Mouse (Mus musculus) activated CD4-positive, CD25-positive, alpha-beta regulatory T cell, adult 4 months (primary cell): ENCODE data around the gene Hoxd9. TPM values are rescaled to one million over a fixed set of nuclear protein-coding genes. Genes with fewer than 3 reads are reported as not detected.
A peak's percentile ranks its signal among the peaks of the same experiment; 100 is the strongest.

Experiments used
- ATAC-seq: one replicate; pipeline ENCODE4 v1.8.0; 2017
- polyA plus RNA-seq, 2 experiments: library from polyadenylated mRNA; unstranded; fragments of 100-300 nt; shearing (Covaris generic); gene quantifications; one replicate each; pipeline ENCODE4 v1.2.1; 2017

Gene Hoxd9
- not detected for polyA plus RNA-seq

DNA sequence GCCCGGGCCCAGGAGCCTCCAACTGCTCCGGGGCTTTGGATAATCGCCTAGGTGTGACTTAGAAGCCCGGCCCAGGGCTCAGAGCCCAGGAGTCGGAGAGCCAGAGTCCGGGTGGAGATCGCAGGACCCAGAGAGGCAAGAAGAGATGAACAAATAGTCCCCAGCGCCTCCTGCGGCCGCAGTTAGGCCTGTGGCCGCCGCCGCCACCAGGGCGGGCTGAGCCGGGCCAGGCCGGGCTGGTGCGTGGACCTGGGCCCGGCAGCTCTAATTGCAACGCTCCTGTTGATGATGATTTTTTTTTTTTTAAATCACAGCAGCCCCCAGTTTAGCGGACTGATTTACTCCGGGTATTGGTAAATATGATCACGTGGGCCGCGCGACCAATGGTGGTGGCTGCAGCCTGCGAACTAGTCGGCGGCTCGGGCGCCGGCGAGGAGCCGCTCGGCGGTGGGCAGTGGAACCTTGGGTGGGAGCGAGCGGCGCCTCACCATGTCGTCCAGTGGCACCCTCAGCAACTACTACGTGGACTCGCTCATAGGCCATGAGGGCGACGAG is at the start of gene Hoxd9:
Gene Hoxd9, plus strand, starts transcription at position 161 of the 555 bp plus-strand sequence.
- peak; percentile 28 for ATAC-seq

- ATAC-seq = no peak
These were observed 44.6 kb upstream of the Hoxd9 start for GRCm38 (mm10) chr2:74652996-74653340.

- ATAC-seq = no peak
These were observed 43.6 kb upstream of the Hoxd9 start for GRCm38 (mm10) chr2:74653781-74654535.

- no peak for ATAC-seq
These were observed 42.6 kb upstream of the Hoxd9 start for GRCm38 (mm10) chr2:74654743-74655419.

- ATAC-seq = no peak
These were observed 42.1 kb upstream of the Hoxd9 start for GRCm38 (mm10) chr2:74655420-74655781.

DNA sequence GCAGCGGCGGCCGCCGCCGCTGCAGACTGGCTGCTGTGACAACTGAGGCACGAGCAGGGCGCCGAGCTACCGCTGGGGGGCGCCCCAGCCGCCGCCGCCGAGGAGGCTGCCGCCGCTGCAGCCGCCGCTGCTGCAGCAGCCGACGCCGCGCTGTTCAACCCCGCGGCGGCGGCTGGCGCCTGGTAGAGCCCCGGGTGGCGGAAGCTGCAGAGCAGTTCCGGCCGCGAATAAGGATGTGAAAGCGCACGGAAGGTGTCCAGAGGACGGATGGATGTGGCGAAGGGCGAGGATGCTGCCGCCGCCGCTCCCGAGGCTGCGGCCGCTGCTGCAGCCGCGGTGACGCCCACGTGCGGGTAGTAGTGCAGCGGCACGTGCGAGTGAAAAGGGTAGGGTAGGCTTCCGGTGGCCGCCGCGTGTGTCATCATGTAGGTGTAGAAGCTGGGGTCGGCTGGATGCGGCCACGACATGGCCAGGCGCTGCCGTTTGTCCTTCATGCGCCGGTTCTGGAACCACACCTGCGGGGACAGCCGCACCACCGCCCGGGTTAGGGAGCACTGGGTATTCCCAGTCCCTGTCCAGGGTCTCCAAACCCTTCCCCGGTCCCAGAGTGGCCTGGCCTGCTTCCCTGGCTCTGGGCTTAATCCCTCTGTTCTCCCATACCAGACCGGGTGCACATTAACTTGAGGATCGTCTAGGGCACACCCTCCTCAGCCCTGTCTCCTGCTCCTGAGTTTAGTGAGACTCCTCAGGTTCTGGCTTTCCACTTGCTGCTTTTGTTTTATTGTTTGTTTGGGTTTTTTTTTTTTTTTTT is 41.5 kb upstream of the Hoxd9 start:
- ATAC-seq = peak; percentile 41

- ATAC-seq = no peak
These were observed 40.9 kb upstream of the Hoxd9 start for GRCm38 (mm10) chr2:74656632-74657021.

DNA sequence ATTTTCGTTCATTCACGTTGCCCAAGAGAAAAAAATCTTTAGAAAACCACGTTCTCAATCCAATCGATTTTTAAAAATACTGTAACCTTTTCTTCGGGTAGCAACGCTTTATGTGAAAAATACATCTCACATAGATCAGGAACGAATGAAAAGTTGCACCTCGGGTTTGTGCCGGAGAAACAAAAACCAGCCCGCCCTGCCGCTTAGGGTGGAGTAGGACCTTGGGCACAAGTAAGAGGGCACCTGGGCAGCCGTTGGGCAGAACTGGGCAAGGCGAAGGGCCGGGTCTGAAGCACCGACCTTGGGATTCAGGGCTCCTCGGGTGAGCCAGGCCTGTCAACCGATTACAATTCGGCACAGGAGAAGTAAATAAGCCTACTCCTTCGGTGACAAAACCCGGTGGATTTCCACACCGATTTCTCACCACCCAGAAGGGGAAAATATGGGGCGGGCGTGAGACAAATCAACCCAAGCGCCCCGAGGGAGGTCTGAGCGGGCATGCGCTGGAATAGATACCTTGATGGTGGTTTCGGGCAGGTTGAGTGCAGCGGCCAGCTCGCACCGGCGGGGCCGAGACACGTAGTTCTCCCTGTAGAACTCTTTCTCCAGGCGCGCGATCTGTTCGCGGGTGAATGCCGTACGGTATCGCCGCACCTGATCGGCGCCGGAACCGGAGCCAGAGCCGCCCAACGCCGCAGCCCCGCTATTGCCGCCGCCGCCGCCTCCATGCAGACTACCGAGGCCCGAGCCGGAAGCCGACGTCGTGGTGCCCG is 40.1 kb upstream of the Hoxd9 start:
- no peak for ATAC-seq

GRCm38 (mm10) chr2:74658024-74658666 is 39.4 kb upstream of the Hoxd9 start:
- ATAC-seq = no peak

GRCm38 (mm10) chr2:74658667-74659371 is 38.7 kb upstream of the Hoxd9 start:
- no peak for ATAC-seq

GRCm38 (mm10) chr2:74659507-74660005 is 38.0 kb upstream of the Hoxd9 start, which contains the start of gene Evx2:
TSS of gene Evx2 (minus strand) at chr2:74659557.
- ATAC-seq = no peak

DNA sequence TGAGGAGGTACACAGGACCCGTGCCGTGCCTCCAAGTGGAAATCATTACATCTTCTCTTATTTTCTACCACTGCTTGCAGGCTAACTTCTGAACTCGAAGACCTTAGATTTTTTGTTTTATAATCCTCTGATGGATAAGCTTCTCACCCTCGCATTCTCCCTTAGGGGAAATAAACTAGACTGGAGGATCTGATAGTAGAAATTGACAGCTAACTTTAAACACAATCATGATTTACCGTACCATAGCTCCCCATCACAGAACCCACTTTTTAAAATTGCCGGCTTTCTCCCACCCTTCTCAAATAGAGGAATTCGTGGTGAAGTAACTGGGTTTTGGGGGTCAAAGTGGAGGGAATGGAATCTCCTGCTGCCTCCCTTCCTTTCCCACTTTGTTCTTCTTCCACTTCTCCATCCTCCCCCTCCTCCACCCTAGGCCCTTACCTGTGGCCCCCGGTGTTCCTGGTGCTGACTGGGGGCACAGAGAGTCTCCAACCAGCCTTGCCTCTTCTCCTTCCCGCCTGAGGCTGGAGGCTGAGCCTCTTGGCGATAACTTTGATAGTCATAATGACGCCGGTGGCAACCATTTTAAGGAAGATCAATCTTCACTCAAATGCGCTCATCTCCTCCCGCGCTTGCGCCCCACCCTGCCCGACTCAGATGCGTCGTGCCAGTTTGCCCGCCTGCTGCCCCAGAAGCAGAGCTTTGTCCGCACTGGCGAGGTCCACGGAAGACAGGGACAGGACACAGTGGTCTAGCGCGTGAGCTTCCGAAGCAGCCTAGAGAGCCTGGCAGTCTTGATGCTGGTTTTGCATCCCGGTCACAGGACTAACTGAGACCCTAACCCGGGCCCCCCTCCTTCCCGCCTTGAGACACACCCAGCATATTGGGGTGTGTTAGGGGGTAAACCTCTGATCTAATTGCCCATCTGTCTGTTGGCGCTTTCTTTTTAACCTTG is 36.8 kb upstream of the Hoxd9 start:
- no peak for ATAC-seq

DNA sequence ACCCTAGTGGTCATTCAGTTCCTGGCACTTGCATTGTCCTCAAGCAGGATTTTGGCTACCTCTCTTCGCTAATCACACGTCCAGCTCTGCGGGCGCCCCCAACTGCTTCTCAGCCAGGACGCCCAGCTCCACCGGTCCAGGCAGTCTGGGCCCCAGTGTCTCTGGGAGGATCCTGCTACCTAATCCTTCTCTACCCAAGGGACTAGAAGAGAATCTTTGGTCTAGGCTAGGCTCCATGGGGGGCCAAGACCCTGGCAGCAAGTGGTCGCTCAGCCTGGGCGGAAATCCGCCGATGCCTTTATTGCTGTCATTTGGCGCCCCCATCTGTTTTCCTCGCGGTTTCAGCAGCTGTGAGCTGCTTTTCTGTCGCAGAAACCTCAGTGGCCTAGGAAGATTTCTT is 35.8 kb upstream of the Hoxd9 start:
- ATAC-seq = no peak

DNA sequence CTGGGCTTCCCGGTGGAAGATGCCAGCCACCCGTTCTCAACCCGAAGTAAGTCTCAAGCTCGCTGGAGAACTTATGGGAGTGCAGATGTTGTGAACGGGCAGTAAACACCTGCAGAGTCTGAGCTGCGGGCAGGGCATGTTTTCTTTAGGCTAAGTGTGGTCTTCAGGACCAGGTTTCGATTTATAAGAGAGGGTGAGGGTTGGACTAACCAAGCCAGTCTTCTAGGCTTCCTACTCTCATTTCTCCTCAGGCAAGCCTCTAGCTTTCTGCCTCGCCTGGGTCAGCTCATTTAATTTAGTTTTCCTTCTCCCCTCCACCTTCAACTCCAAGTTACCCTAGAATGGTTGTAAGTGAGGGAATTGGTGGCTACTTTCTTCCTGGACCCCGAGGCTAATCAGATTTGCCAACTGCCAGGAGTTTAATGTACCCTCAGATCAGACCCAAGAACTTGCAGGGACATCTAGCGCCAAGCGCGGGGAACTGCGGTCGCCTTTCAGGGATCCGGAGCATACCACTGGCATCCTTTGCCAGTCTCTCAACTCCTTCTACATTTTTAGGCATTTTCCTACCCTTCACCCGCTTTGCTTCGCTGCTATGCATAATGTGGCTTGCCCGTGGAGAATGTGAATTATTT is 34.1 kb upstream of the Hoxd9 start:
- no peak for ATAC-seq

DNA sequence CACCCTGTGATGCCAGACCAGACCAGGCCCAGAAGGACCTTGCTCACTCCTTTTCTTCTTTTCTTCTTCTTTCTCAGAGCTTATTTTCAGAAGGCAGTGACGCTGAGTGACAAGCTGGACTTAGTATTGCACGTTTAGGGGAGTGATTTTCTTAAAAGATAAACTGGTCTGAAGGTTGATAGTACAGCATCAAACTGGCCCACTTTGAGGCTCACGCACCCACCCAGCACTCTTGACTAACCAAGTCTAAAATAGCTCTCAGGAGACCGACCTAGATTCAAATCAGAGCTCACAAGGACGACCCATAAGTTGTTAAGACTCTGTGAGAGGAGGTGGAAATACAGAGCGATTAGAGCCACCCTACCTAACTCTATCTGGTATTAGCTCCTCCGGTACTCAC is 31.1 kb upstream of the Hoxd9 start:
- no peak for ATAC-seq

GRCm38 (mm10) chr2:74667191-74667841 is 30.2 kb upstream of the Hoxd9 start:
- ATAC-seq = no peak

DNA sequence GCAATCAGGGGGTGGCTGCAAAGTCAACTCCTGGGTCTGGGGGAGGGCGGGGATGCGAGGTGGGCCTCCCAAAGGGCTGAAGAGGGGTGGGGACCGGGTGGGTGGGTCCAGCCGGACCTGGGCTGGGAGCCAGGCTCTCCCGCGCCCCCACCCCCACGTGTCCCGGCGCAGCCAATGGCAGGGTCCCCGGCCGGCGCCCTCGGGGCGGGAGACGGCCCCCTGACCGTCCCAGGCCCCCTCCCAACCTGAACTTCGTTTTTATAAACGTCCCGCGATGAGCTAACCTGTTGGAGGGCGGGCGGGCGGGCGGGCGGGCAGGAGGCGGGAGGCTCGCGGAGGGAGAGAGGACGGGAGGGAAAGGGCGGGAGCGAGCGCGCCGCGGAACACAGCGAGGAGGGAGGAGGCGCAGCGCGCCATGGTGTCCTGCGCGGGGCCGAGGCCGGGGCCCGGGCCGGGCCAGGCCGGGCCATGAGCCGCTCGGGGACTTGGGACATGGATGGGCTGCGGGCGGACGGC is 29.6 kb upstream of the Hoxd9 start, which contains the start of gene Hoxd13:
Gene Hoxd13, plus strand, starts transcription at position 469 of the 516 bp plus-strand sequence.
- ATAC-seq = no peak
